Mouse (Mus musculus): Measurements from ENCODE around the gene Nmur1.

DNA sequence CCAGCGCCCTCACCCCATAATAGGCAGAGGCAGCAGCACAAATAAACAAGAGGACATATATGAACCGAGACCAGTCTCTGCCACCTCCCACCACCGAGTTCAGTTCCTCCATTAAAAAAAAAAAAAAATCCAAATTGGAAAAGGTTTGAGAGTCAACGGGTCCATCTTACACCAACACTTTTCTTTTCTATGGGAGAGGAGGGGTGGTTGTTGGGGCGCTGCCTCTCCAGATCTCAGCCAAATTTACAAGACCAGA, 15.6 kb upstream of the Nmur1 start:
- no peak for TF ChIP-seq CTCF (IDR thresholded peaks at IDR 0.05; ENCODE audit: low read depth, low read length)
- TF ChIP-seq POLR2A (IDR thresholded peaks at IDR 0.05; ENCODE audit: borderline replicate concordance, low read depth, low read length): no peak
